Mouse (Mus musculus) limb, embryonic 13.5 days (tissue): Measurements from ENCODE around the gene Rap1gap2. TPM values are rescaled to one million over a fixed set of nuclear protein-coding genes. Genes with fewer than 3 reads are reported as not detected.
A peak's percentile ranks its signal among the peaks of the same experiment; 100 is the strongest.
"Not testable (repeated sequence)": the region's sequence is repeated elsewhere in the genome, so short reads cannot be mapped to it uniquely, and the experiment has no call there.

Experiments
- ATAC-seq: fragments of 200-750 bp; cut with Nextera tagmentation; 2 replicates; pipeline ENCODE4 v1.8.0; 2017; ENCODE audit warnings: low read depth, moderate number of reproducible peaks, moderate TSS enrichment; ENCODE audit not compliant: low FRiP score
- H3K27ac ChIP-seq: fragments of 300-500 bp; sonication (generic); 2 replicates; pipeline ENCODE4 v1.5.1; 2015; ENCODE audit warnings: inconsistent platforms, mild to moderate bottlenecking, moderate library complexity
- H3K27me3 ChIP-seq: fragments of 300-500 bp; sonication (generic); 2 replicates; pipeline ENCODE4 v1.6.1; 2015; ENCODE audit warnings: mild to moderate bottlenecking, inconsistent platforms
- H3K36me3 ChIP-seq: fragments of 300-500 bp; sonication (generic); 2 replicates; pipeline ENCODE4 v1.6.1; 2015; ENCODE audit warnings: inconsistent platforms, mild to moderate bottlenecking, moderate library complexity
- H3K4me1 ChIP-seq: fragments of 300-500 bp; sonication (generic); 2 replicates; pipeline ENCODE4 v1.6.1; 2015; ENCODE audit warnings: inconsistent platforms
- H3K4me2 ChIP-seq: fragments of 300-500 bp; sonication (generic); replicated peaks from 2 replicates; pipeline ENCODE4 v1.6.1; 2015; ENCODE audit warnings: inconsistent platforms, mild to moderate bottlenecking, moderate library complexity
- H3K4me3 ChIP-seq: fragments of 300-500 bp; sonication (generic); 2 replicates; pipeline ENCODE4 v1.5.1; 2015; ENCODE audit warnings: moderate library complexity, mild to moderate bottlenecking, inconsistent platforms
- H3K9ac ChIP-seq: fragments of 300-500 bp; sonication (generic); 2 replicates; pipeline ENCODE4 v1.6.1; 2015; ENCODE audit warnings: mild to moderate bottlenecking, inconsistent platforms
- H3K9me3 ChIP-seq: fragments of 300-500 bp; sonication (generic); 2 replicates; pipeline ENCODE4 v1.6.1; 2016; ENCODE audit warnings: inconsistent platforms
- WGBS: fragments of 180-500 bp; shearing (Covaris S2); methylation state at CpG from one replicate; pipeline ENCODE4 v1.1.7; 2015; 5-methylcytosine and 5-hydroxymethylcytosine counted together
- polyA plus RNA-seq: library from polyadenylated mRNA; unstranded; fragments of >200 nt; fragmentation: Nextera tagmentation; extraction: Ambion mirVana; gene quantifications from 2 replicates; pipeline ENCODE4 v1.2.1, GENCODE M21; 2015

Gene Rap1gap2
- polyA plus RNA-seq, 1 experiment from 2014 or later = 1.2 TPM

DNA sequence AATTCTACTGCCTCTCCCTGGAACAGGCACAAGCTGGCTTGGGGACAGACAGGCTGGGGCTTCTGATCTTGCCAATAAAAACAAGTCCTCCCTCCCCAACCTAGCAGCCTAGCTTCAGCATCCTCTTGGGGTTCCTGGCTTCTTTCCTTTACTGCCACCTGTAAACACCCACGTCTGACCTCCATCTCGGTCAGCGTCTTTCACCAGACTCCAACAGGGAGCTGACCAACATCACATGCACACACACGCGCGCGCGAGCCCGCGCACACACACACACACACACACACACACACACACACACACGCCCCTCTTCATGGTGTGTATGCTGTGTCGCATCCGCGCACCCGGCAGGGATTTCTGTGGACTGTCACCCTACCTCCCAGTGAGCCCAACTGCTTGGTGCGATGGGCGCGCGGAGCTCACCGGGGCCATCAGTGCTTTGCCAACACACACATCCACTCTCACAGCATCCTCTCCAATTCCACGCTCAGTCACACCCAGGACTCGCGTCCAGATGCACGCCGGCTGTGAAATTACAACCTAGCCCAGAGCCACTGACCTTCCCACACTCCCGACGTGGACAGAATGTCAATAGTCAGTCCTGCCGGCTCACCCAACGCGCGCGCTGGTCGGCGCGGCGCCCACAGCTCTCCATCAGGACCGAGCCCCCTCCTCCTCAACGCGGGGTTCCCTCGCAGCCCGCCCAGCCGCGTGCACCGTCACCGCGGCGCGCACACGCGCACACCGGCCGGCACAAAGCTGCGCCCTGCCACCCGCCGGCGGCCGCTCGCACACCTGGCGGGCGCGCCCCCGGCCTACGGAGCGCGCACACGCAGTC lies 21.1 kb downstream of the Rap1gap2 start:
- Histone ChIP-seq H3K4me3 (peak overlapping the region; percentile 45), H3K9ac (no peak overlapping the region; the same call in 1 of the 2 replicates), H3K4me2 (peak overlapping the region; percentile 73), H3K27me3 (peaks cover 80% of the 10 kb centered on the region), H3K4me1 (peaks cover 8% of the 10 kb centered on the region), H3K36me3 (no peaks in the 10 kb centered on the region), H3K9me3 (no peaks in the 10 kb centered on the region), H3K27ac (no peak overlapping the region)
- no peak for ATAC-seq
- 4% methylated on average over 66 of the region's 66 CpGs for WGBS

DNA sequence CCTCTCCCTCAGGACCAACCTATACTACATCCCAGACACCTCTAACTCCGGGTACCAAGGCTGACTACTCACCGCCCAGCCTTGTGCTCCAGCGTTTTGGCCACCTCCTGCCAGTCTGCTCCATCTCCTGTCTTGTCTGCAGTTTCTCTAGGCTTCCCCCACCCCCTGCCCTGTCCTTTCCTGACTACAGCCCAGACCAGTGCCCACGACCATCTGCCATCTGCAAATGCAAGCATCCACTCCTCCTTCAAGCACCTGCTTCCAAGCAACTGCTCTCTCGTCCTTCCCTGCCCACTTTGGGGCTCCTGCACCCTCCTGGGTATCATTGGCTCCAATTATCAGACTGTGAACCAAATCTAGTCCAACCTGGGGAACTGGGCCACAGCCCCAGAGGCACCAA lies 24.3 kb downstream of the Rap1gap2 start:
- Histone ChIP-seq H3K27ac (no peak overlapping the region), H3K4me2 (no peak overlapping the region), H3K9me3 (no peaks in the 10 kb centered on the region), H3K4me3 (no peak overlapping the region), H3K27me3 (peaks cover 70% of the 10 kb centered on the region), H3K4me1 (peaks cover 8% of the 10 kb centered on the region), H3K9ac (no peak overlapping the region), H3K36me3 (no peaks in the 10 kb centered on the region)
- 61% methylated on average over 5 of the region's 5 CpGs for WGBS
- ATAC-seq = no peak

DNA sequence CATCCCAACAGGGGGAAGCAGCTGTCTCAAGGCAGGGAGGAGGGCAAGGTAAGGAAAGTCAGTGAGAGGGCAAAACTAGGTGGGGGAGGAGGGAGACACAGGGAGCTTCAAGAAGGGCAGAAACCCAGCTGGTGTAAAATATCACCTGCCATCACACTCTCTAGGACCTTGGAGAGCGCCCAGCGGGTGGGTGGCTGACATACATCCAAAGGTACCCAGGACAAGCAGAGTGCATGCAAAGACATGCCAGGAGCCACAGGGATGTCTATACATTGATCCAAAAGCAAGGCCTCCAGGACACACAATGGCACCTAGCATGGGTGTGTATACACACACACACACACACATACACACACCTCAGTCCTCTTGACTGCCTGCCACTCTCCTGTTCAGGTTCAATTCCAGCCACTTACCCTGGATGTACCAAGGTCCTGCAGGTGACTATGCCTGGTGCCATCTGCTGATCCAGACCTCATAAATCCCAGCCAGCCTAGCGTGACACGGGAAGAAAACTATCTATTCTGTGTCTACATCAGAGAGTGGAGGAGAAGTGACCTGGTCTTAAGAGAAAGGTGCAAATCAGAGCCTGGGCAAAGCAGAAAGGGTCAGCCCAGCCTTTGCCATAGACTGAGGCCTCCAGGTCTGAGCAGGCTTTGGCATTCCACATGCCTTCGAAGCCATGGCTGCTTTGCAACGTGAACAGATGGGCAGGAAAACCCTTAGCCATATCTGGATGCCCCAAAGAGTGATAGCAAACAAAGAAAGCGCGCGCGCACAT lies 25.6 kb downstream of the Rap1gap2 start:
- Histone ChIP-seq H3K4me1 (peaks cover 7% of the 10 kb centered on the region), H3K27ac (no peak overlapping the region), H3K4me3 (no peak overlapping the region), H3K9ac (no peak overlapping the region), H3K4me2 (no peak overlapping the region), H3K27me3 (peaks cover 57% of the 10 kb centered on the region), H3K9me3 (no peaks in the 10 kb centered on the region), H3K36me3 (no peaks in the 10 kb centered on the region)
- 63% methylated on average over 10 of the region's 10 CpGs for WGBS
- no peak for ATAC-seq

DNA sequence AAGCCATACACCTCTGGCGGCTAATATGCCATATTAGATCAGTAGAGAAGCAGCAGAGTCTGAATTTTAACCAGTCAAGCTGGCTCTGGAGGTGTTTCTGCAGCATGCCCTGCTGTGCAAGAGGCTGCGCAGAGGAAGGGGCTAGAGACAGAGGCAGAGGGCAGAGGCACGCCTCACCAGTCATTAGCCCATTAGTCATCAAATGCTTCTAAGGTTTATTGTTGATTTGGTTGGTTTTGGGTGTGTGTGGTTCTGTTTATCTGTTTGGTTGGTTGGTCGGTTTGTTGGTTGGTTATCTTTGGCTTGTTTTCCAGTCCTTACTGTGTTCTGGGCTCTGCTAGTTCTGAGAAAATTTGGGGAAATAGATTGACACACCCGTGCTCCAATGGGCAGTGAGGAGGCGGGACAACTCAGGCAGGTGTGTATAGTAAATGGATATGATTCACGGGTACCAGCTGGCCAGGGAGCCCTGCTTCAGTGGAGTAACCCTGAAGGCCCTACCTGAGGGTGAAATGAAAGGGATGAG lies 26.8 kb downstream of the Rap1gap2 start:
- no peak overlapping the region for H3K4me3 ChIP-seq
- WGBS = 68% methylated on average over 7 of the region's 7 CpGs
- H3K27me3 ChIP-seq = peaks cover 45% of the 10 kb centered on the region
- H3K9me3 ChIP-seq = no peaks in the 10 kb centered on the region
- H3K36me3 ChIP-seq = no peaks in the 10 kb centered on the region
- H3K9ac ChIP-seq = no peak overlapping the region
- no peak overlapping the region for H3K4me2 ChIP-seq
- no peak for ATAC-seq
- no peaks in the 10 kb centered on the region for H3K4me1 ChIP-seq
- H3K27ac ChIP-seq = no peak overlapping the region

DNA sequence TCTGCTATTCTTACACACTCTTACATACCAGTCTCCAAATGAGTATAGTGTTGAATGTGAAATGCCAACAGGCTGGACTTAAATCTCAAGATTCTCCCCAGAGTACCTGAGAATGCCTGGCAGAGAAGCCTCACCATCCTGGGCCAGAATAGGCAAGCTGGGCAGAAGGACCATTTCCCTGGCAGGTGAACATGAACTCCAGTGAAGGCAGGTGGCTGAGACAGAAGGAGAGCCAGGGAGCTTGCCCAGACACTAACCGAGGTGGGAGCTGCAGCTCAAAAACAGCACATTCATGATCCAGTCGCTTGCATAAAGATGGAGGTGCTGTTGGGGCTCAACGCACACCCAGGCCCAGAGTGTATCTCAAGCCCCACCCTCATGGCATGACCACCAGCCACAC lies 28.3 kb downstream of the Rap1gap2 start:
- no peaks in the 10 kb centered on the region for H3K36me3 ChIP-seq
- H3K4me2 ChIP-seq = no peak overlapping the region
- no peak overlapping the region for H3K4me3 ChIP-seq
- no peaks in the 10 kb centered on the region for H3K9me3 ChIP-seq
- H3K9ac ChIP-seq = no peak overlapping the region
- H3K27ac ChIP-seq = no peak overlapping the region
- WGBS = 81% methylated on average over 3 of the region's 3 CpGs
- ATAC-seq = no peak
- H3K4me1 ChIP-seq = no peaks in the 10 kb centered on the region
- peaks cover 30% of the 10 kb centered on the region for H3K27me3 ChIP-seq

DNA sequence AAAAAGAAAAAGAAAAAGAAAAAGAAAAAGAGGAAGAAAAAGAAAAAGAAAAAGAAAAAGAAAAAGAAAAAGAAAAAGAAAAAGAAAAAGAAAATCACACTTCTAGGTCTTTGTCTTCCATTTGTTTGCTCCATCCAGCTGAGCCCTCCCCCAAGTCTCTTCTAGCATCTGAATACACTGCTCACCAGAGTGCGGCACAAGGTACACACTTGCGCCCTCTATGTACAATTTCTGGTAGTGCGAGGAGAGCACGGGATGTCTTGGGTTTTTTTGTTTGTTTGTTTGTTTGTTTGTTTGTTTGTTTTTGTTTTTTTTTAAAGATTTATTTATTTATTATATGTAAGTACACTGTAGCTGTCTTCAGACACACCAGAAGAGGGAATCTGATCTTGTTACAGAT lies 29.4 kb downstream of the Rap1gap2 start:
- H3K9ac ChIP-seq, ATAC-seq, H3K4me1 ChIP-seq, H3K36me3 ChIP-seq, H3K4me3 ChIP-seq, H3K4me2 ChIP-seq, H3K9me3 ChIP-seq, H3K27ac ChIP-seq: not testable (repeated sequence)
- WGBS = 61% methylated on average over 4 of the region's 4 CpGs
- H3K27me3 ChIP-seq = peaks cover 23% of the 10 kb centered on the region

DNA sequence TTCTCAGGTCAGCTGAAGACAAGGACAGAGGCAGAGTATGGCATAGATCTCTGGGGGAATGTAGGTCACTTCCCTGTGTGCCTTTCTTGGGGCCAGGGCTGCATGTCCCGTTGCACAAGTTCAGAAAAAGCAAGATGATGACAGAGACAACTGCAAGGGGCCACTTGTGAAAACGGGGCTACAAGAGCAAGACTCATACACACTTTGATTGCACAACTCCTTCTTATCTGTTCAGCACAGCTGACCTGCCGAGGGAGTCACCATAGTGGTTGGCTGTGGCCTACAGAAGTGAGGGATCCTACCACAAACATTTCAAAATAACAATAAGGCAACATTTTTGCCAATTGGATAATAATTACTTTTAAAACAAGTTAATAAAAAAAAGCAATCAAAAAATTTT lies 33.6 kb downstream of the Rap1gap2 start:
- no peaks in the 10 kb centered on the region for H3K9me3 ChIP-seq
- ATAC-seq = no peak
- 67% methylated on average over 3 of the region's 3 CpGs for WGBS

DNA sequence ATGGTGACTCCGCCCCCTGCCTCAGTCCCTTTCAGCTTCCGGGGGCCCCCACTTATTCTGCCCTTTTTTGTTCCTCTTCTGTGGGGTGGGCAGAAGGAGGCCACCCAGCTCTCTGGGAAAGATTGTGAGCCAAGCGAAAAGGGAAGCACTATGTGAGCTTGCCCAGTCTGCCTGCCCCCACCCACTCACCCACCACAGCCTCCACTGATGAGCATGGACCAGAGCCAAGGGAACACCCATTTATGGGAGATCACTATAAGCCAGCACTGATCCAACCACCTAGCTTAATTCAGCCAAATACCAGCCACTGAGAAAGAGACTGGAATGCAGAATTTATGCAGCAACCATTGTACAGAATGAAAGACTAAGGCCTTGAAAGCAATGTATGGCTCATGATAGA lies 34.8 kb downstream of the Rap1gap2 start:
- H3K27me3 ChIP-seq = no peaks in the 10 kb centered on the region
- WGBS = 74% methylated on average over 3 of the region's 3 CpGs
- no peak for ATAC-seq

More for the DNA sequence above, 33.6 kb downstream of the Rap1gap2 start:
- no peak overlapping the region for H3K4me3 ChIP-seq
- no peaks in the 10 kb centered on the region for H3K4me1 ChIP-seq
- no peaks in the 10 kb centered on the region for H3K36me3 ChIP-seq
- H3K9ac ChIP-seq = no peak overlapping the region
- H3K27ac ChIP-seq = no peak overlapping the region
- H3K4me2 ChIP-seq = no peak overlapping the region
- no peaks in the 10 kb centered on the region for H3K27me3 ChIP-seq

DNA sequence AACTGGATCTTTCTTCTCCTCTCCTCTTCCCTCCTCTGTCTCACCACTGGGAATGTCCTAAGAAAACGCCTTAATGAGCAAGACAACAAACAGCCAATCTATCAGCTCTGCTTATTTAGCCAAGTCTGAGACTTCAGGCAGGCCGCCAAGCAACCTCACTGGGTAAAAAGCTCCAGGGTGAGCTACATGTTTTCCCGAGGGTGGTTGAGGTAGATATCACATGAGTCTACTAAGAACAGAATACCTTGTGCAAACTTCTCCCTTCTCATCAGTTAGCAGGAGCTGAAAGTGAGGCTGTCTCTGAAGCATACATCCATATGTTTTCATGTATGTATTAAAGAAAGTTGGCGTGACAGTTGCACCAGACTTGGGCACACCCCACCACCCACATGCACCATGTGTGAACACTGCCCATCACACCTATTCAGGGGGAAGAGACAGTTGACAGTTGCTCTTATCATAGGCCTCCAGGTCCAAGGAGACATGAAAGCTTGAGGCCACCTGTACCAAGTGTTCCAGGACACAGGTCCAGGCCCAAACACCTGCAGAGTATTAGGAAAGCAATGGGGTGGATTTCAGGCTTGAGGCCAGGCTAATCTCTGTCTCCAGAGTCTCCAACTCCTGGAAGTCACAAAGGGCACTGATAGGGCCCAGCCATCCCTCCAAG lies 35.8 kb downstream of the Rap1gap2 start:
- Histone ChIP-seq H3K9ac (no peak overlapping the region), H3K4me2 (no peak overlapping the region), H3K9me3 (no peaks in the 10 kb centered on the region), H3K27me3 (no peaks in the 10 kb centered on the region), H3K4me3 (no peak overlapping the region), H3K27ac (no peak overlapping the region), H3K4me1 (no peaks in the 10 kb centered on the region), H3K36me3 (no peaks in the 10 kb centered on the region)
- ATAC-seq = no peak
- 73% methylated on average over 4 of the region's 4 CpGs for WGBS

More for the DNA sequence above, 34.8 kb downstream of the Rap1gap2 start:
- no peak overlapping the region for H3K4me2 ChIP-seq
- no peak overlapping the region for H3K4me3 ChIP-seq
- H3K4me1 ChIP-seq = no peaks in the 10 kb centered on the region
- H3K36me3 ChIP-seq = no peaks in the 10 kb centered on the region
- H3K27ac ChIP-seq = no peak overlapping the region
- H3K9ac ChIP-seq = no peak overlapping the region
- no peaks in the 10 kb centered on the region for H3K9me3 ChIP-seq

DNA sequence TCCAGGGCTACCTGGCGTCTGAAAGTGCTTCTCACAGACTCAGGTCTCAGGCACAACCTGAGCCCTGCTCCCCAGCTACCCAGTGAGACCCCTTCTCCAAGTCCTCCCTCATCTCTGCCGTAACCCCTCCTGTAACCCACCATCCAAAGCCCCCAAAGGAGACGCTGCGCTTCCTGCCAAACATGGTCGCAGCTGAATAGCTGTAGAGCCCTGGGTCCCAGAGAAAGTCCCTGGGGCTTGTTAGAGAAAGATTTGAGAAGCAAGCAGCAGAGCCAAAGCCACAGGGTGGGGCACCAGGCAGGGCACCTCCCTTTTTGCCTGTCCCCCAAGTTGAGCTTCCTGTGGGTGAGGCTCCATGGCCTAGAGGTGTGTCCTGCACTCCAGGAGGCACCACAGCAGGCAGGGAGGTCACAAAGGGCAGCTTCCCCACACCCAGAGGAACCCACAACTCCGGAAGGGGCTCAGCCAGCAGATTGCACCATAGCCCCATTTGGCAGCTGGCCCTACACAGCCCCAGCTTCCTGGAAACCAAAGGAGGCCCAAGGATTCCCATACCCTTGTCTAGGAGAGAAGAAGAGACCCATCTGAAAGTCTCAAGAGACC lies 38.2 kb downstream of the Rap1gap2 start:
- Histone ChIP-seq H3K9ac (no peak overlapping the region), H3K4me2 (no peak overlapping the region), H3K9me3 (no peaks in the 10 kb centered on the region), H3K4me1 (no peaks in the 10 kb centered on the region), H3K27ac (no peak overlapping the region), H3K4me3 (no peak overlapping the region), H3K36me3 (no peaks in the 10 kb centered on the region), H3K27me3 (no peaks in the 10 kb centered on the region)
- 72% methylated on average over 6 of the region's 6 CpGs for WGBS
- ATAC-seq = no peak

DNA sequence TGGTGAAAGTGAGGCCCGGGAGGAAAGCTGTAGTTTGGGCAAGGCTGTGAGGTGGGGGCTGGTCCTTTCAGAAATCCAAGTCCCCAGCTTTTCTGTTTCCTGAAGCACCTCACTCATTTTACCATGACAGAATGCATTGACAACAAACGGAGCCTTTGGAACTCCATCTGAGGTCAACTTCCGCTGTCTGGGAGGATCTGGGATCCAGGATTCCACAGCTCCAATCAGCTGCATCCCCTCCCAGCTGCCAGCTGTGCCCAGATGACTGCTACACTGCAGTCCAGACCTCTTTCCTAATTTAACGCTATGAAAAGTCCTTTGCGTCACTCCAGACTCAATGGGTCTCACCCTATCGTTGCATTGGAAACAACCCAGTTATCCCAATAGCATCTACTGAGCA lies 41.0 kb downstream of the Rap1gap2 start:
- H3K36me3 ChIP-seq = no peaks in the 10 kb centered on the region
- no peaks in the 10 kb centered on the region for H3K4me1 ChIP-seq
- H3K27ac ChIP-seq = no peak overlapping the region
- WGBS = 61% methylated on average over 6 of the region's 6 CpGs
- no peak overlapping the region for H3K9ac ChIP-seq
- no peak overlapping the region for H3K4me2 ChIP-seq
- no peak overlapping the region for H3K4me3 ChIP-seq
- no peak for ATAC-seq
- no peaks in the 10 kb centered on the region for H3K27me3 ChIP-seq
- H3K9me3 ChIP-seq = no peaks in the 10 kb centered on the region

DNA sequence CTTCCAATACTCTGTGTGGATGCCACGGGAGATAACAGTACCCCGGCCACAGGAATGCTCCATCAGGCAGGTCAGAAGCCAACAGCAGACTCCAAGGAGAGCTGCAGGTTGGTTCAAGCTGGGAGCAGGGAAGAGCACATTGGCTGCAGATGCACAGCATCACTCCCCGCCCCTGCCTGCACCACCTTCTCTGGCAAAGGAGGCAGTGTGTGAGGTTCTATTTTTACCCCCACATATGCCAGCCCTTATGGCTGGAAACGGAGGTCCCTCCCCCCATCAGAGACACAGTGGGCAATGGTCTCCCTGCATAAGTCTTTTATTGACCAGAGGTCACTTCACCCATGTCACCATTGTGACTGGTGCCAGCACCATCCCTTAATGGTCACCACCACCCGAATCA lies 42.3 kb downstream of the Rap1gap2 start:
- Histone ChIP-seq H3K4me3 (no peak overlapping the region), H3K27ac (no peak overlapping the region), H3K4me2 (no peak overlapping the region), H3K27me3 (no peaks in the 10 kb centered on the region), H3K36me3 (no peaks in the 10 kb centered on the region), H3K9me3 (no peaks in the 10 kb centered on the region), H3K9ac (no peak overlapping the region), H3K4me1 (no peaks in the 10 kb centered on the region)
- ATAC-seq = no peak
- 81% methylated on average over 5 of the region's 5 CpGs for whole genome bisulfite sequencing
